Mouse (Mus musculus): Measurements from ENCODE around the gene Cblb.

DNA sequence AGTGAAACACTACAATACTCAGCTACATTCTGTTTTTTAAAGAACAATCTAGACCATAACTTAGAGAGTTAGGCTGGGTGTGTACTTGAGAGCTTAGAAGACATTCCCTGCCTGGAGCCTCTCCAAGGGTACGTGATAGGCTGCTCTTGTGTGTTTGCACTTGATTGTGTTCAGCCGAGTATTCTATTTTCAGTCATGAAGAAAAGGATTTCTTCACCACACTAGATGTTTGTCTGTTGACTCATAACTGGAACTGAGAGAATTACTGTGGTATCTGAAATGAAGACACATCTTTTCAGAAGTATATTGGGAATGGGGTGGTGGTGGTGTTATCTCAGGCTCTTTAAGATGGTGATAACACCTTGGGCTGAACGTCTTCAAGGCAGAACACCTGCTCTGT lies 64.6 kb downstream of the Cblb start:
- TF ChIP-seq CTCF (IDR thresholded peaks at IDR 0.05; ENCODE audit: low read depth) = no peak
- no peak for TF ChIP-seq EP300 (IDR thresholded peaks at IDR 0.05; ENCODE audit: low read depth)

Data from liver, postnatal 0 days (tissue).